Mouse (Mus musculus) kidney, adult 11 months (tissue): ENCODE data around the gene Bace1.

Experiments
- DNase-seq: peaks from one replicate; pipeline ENCODE4 v3.0.0; 2022

Gene Bace1

DNA sequence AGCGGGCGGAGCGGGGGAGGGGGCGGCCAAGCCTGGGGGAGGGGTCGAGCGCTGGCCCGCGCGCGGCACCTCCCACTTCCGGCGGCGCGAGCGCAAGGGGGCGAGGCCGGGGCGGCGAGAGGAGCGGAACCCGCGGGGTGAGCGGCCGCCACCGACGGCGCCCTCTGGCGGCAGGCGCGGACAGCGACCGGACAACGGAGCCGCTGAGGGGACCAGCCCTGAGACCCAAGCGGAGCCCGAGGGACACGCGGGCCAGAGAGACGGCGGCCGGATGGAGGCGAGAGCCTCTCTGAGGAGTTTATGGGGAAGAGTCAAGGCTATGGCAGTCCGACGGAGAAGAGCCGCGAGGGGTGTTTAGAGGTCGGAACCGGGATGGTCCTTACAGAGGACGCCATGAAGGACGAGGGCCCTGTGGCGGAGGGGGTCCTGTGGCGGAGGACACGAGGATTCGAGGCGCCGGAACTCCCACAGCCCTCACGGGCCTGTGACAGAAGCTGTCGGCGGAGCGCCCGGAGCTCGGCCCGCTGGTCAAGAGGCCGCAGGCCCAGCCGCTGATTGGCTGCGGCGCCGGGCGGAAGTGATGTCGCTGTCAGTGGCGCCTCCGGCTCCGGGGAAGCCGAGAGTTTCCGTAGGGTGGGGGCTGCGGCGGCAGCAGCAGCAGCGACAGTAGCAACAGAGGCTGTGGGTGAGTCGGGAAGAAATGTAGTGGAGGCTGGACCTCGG, 68.1 kb downstream of the Bace1 start, which contains the start of the genes Pcsk7 and Rnf214:
Pcsk7 (plus strand) TSS at position 143 of the 723 bp plus-strand sequence.
Rnf214 (minus strand) TSS at position 557 of the 723 bp plus-strand sequence.
- peak; percentile 89 for DNase-seq

DNA sequence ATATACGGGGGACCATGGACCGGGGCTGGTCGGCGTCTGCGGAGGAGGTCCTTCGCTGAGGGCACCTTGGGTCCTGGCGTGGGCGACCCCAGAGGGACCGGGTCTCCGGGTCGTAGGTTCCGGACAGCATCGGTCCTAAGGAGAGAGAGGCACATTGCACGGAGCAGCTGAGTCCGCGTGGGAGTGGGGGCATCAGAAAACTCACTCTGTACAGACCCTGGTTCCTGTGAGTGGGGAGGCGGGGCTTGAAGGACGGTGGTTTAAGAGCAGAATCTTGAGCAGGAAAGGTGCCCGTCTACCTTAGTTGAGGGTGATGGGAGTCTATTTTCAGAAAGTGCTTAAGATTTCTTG, 68.7 kb downstream of the Bace1 start:
- DNase-seq = no peak

DNA sequence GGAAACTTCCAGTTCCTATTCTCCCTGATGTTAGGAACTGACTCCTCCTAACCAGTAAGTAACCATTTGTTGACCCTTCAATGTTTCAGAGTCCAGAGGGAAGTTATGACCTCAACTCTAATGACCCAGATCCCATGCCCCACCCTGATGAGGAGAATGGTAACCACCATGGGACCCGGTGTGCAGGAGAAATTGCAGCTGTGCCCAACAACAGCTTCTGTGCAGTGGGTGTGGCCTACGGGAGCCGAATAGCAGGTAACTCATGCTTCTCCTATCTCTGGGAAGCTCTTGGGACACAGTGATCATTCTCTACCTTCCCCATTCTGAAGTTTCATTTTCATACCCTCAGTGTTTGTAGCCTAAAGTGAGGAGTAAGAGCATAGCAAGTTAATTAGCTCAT, 72.6 kb downstream of the Bace1 start:
- no peak for DNase-seq

DNA sequence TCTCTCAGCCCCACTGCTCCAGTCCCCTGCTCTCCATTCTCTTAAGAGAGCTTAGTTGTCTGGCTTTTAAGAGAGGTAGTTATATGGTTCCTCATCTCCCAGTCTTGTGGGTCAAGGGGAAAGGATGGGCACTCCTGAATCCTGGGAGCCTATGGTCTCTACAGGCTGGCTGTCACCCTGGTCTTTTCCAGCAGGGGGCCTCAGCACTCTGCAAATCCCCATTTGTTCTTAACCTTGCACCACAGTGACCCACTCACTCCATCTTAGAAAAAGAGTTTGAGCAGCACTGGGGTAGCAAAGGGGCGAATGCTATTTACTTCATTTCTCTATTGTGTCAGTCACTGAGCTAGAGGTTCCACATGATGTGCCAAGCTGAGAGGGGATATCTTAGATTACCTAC, 73.3 kb downstream of the Bace1 start:
- peak; percentile 55 for DNase-seq
